Mouse (Mus musculus) cortical plate, adult 2 months (tissue): ENCODE measurements at regions not wholly inside any gene's neighbourhood (a gene's known extent, or its start where the extent isn't known, plus 50 kb on each side); places are given as distances from the start of the nearest gene placed in this dataset.

Experiments
- CTCF ChIP-seq: fragments of 200-500 bp; IDR thresholded peaks from 2 replicates; pipeline ENCODE4 v1.5.1; 2011; ENCODE audit warnings: mild to moderate bottlenecking, control low read depth, low read length; ENCODE audit not compliant: insufficient read depth; ENCODE audit errors: extremely low read depth
- POLR2A ChIP-seq: fragments of 200-500 bp; IDR thresholded peaks from 2 replicates; pipeline ENCODE4 v1.6.1; 2011; ENCODE audit warnings: mild to moderate bottlenecking, low read length, control low read depth; ENCODE audit not compliant: insufficient read depth; ENCODE audit errors: extremely low read depth

DNA sequence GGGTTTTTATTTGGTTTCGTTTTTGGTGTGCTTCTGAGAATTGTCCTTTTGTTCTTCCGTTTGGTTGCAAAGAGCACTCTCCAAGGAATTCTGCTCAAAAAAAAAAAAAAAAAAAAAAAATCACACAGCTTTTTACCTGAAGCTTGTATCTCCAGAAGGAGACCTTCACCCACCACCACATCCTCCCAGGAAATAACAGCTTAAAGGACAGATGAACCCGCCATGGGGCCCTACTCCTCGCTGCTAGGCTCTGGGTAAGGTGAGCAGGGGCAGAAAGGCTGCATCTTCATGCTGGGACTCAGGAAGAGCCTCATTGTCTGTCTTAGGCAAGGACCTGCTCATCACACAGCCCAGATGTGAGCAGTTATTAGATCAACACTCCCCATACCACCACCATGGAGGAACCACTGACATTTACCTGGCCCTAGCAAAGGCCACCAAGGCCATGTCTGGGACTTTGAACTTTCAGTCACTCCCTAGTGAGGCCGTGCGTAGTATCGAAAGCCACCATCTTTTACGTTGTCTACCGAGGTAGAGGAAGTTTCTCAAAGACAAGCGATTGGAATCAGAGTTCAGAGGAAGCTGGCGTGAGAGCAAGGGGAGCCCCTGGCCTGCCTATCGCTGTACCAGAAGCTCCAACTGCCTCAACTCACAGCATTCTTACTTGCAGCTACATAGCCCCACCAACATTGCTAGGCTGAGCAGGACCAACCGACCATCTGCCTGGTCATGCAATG lies 97.1 kb downstream of the Tomm20 start:
- TF ChIP-seq POLR2A (no peak), CTCF (no peak)
